Mouse (Mus musculus): ENCODE measurements around the gene Gstp1.
A peak's percentile ranks its signal among the peaks of the same experiment; 100 is the strongest.
"Not testable (repeated sequence)": the region's sequence is repeated elsewhere in the genome, so short reads cannot be mapped to it uniquely, and the experiment has no call there.

Gstp1 gene

GRCm38 (mm10) chr19:4040941-4041340 lies 3.2 kb upstream of the Gstp1 start:
- not testable (repeated sequence) for DNase-seq (ENCODE audit: low read depth, low spot score)

GRCm38 (mm10) chr19:4037154-4037787 lies 514 bp downstream of the Gstp1 start:
- peak; percentile 27 for DNase-seq (ENCODE audit: low read depth, low spot score)

DNA sequence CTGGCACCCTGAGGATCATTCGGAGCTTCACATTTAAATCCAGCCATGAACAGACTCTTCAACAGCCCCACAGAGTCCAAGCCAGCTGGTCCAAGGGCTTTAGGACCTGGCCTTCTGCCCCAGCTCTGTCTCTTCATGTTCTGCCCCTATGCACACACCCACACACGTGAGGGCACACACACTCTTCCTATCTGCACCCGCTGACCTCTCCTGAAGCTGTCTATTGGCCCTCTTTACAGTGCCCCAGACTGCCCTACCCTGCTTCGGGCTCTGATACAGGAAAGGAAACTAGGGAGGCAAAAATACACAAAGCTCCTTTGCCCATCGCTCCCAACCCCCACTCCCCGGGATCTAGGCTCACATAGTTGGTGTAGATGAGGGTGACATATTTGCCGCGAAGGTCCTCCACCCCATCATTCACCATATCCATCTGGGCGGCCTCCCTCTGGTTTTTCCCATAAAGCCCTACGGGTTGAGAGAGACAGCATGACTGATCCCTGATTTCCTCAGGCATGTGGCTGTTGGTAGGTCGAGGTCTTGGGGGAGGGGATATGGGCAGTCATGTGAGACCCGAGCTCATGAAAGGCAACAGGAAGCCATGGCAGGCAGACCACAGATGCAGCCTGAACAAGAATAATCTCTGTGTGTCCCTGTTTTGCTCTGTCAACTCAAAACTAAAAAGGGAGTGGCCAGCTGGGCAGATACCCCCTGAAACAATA lies 1.3 kb downstream of the Gstp1 start:
- peak; percentile 53 for DNase-seq (ENCODE audit: low read depth, low spot score)

DNA sequence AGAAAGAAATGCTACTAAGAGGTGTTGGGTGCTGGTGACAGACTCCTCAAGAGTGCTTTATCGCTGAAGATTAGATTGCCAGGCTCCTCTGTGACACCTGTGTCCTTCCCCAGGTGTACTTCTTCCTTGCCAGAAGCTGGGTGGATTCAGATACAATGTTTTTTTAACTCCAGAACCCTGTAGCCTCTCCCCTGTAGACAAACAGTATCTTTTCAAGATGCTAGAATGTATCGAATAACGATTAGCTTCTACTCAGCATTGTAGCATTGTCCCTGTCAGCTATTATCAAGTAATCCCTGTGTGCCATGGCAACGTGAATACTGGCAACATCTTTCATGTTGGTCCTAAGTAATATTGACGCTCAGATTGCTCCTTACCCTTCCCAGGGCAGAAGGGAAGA lies 4.0 kb downstream of the Gstp1 start:
- no peak for DNase-seq (ENCODE audit: low read depth, low spot score)

DNA sequence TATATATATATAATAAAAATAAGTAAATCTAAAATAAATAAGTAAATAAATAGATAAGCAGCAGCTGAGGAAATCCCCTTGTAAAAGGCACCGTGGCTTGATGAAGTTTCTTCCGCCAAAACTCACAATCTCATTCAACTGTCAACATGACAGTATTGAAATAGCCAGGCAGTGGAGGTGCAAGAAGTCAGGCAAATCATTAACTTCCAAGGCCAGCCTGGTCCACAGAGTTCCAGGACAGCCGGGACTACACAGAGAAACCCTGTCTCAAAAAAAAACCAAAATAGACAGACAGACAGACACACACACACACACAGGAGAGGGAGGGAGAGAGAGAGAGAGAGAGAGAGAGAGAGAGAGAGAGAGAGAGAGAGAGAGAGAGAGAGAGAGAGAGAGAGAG lies 4.5 kb downstream of the Gstp1 start:
- no peak for DNase-seq (ENCODE audit: low read depth, low spot score)

- DNase-seq (ENCODE audit: low read depth, low spot score) = no peak
These were observed 5.1 kb downstream of the Gstp1 start for GRCm38 (mm10) chr19:4032668-4033067.

DNA sequence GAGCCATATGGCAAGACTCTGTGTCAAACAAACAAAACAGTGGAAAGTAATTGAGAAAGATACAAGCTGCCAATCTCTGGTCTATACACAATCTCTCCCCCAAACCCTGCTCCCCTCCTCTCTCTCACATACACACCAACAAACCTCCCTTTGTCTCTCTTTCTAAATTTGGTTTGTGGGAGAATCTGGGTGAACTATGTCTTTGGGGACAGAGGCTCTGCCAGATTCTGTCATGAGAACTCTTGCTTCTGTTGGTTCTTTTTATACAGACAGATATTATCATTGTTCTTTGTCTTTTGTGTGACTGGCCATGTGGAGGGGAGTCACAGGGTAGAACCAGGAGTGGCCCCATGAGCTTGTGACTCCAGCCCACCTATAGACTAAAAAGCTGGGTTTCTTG lies 10.2 kb downstream of the Gstp1 start:
- no peak for DNase-seq (ENCODE audit: low read depth, low spot score)

DNA sequence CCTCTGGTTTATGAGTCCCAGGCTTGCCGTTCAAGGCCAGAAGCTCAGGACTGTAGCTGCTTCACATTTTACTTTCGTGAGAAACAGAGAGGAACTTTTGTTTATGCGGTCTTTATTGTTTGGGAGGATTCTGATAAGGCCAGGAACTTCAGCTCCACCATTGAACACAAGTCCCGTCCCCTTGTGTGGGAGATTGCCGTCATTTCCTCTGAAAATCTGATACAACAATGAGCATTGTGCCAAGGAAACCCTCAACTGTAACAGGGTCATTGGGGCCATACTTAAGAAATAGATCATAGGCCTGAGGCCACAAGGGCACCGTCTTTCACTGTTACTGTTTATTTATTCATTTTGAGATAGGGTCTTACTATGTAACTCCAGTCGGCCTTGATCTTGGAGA lies 14.6 kb downstream of the Gstp1 start:
- DNase-seq (ENCODE audit: low read depth, low spot score) = no peak

- peak; percentile 98 for DNase-seq (ENCODE audit: low read depth, low spot score)
These were observed 18.8 kb downstream of the Gstp1 start for GRCm38 (mm10) chr19:4018743-4019583.

GRCm38 (mm10) chr19:4017921-4018587 lies 19.7 kb downstream of the Gstp1 start:
- DNase-seq (ENCODE audit: low read depth, low spot score) = no peak

DNA sequence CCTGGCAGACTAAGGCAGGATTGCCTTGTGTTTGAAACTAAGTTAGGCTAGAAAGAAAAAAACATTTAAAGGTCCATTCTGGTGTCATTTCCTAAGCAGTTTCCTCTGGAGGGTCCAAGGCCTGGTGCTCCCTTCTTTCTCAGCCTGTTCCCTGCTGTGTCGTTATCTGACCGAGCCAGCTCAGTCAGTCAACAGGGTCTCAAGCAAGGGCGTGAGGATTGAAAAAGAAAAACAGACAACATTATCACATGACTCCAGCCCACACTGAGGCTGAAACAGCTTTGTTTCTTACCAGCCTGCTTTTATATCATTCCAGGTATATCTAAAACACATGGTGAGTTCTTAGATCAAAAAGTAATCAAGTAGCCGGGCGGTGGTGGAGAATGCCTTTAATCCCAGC lies 22.1 kb downstream of the Gstp1 start:
- no peak for DNase-seq (ENCODE audit: low read depth, low spot score)

DNA sequence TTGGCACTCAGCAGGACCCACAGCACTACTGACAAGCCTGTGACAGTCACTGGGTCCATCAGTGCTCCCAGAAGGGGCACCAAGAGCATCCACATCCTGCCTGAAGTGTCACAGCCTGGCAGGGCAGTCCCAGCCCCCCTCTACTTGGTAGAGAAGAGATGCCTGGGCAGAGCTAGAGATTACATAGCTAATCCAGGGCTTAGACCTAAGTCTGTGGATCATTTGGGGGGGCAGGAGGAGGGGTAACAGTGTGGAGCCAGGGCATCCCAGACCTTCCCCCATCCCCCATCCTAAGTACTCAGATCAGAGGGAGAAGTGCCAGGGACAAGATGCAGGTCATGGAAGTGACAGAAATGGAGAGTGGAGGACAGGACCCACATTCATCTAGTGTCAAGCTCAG lies 23.0 kb downstream of the Gstp1 start:
- no peak for DNase-seq (ENCODE audit: low read depth, low spot score)

DNA sequence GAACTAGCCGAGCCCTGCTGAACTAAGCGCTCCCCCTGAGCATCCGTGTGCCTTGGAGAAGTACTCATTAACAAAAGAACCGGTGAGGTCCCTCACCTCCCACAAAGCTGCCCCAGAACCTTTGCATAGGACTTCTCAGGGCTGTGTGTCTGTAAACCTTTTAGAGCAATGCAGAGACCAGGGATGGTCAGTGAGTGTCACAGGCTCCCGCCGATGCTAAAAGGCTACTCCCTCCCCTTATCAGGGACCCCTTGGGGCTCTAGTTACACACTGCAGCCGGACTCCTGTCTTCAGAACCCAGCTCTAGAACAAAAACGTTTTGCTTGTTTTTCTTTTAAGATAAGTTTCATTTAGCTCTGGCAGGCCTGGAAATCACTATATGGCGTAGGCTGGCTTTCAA lies 24.7 kb downstream of the Gstp1 start:
- DNase-seq (ENCODE audit: low read depth, low spot score) = no peak

GRCm38 (mm10) chr19:4012432-4013022 lies 25.3 kb downstream of the Gstp1 start, which contains the start of gene Ndufv1:
Ndufv1 (minus strand) TSS chr19:4012806.
- DNase-seq (ENCODE audit: low read depth, low spot score) = peak; percentile 100

GRCm38 (mm10) chr19:4011086-4011485 lies 26.7 kb downstream of the Gstp1 start:
- no peak for DNase-seq (ENCODE audit: low read depth, low spot score)

DNA sequence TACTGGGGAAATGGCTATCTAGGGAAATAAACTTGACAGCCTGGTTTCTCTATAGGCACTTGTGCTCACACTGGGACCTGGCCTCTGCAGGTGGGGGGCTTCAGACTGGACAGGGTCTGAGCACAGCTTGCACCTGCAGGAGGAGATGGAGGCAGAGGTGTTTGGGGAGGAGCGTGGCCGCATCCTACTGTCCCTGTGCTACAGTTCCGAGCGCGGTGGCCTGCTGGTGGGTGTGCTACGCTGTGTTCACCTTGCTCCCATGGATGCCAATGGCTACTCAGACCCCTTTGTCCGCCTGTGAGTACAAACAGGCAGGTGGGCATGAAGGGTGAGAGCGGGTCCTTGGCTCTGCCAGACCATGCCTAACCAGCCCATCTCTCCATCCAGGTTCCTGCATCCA lies 31.8 kb downstream of the Gstp1 start:
- no peak for DNase-seq (ENCODE audit: low read depth, low spot score)

DNA sequence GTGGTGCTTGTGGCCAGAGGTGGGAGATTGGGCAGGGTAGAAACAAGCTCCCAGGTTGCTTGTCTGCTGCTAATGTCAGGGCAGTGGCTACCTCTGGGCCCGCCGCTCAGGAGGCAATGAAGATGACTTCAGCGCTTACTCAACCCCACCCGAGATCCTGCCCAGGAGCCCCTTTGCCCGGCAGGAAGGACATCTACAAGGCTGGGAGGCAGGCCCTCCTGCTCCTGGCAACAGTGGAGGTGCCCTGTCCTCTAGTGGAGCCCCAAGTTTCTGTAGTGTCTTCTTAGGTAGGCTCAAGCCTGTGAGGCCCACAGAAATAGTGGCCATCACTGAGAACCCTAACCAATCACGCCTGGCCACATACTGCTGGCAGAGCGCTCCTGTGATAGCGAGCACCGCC lies 32.7 kb downstream of the Gstp1 start:
- no peak for DNase-seq (ENCODE audit: low read depth, low spot score)

DNA sequence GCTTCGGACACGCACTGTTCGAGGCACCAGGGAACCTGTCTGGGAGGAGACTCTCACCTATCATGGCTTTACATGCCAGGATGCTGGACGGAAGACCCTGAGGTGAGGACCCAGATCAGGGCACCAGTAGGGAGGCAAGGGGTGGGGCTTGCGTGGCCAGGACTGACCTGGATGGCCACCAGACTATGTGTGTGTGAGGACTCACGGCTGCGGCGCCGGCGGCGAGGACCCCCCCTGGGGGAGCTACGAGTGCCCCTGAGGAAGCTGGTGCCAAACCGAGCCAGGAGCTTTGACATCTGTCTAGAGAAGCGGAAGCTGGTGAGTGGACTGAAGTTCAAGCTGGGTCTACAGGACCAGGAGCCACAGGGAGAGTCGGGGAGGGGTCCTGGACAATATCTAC lies 33.5 kb downstream of the Gstp1 start:
- no peak for DNase-seq (ENCODE audit: low read depth, low spot score)

- no peak for DNase-seq (ENCODE audit: low read depth, low spot score)
These were observed 34.1 kb downstream of the Gstp1 start for GRCm38 (mm10) chr19:4003641-4004040.

DNA sequence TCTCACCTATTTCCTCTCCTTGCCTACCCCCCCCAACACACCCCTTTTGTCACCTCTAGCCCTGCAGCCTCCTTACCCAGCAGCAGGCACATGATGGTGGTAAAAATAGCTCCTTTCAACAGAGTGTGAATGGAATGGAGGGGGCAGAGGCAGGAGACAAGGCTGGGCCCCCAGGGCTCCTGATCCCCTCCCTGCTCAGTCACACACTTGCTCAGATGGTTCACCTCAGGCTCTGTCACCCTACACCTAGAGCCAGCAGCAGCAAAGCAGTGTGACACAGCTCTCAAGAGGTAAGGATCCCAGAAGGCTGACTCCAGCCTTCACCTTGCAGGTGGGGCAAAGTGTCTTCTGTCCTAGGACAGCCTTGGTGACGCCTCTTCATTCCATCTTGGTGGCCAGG lies 34.7 kb downstream of the Gstp1 start, which contains the start of gene Doc2g:
Doc2g (plus strand) TSS at position 202 of the 400 bp plus-strand sequence.
- DNase-seq (ENCODE audit: low read depth, low spot score) = no peak

DNA sequence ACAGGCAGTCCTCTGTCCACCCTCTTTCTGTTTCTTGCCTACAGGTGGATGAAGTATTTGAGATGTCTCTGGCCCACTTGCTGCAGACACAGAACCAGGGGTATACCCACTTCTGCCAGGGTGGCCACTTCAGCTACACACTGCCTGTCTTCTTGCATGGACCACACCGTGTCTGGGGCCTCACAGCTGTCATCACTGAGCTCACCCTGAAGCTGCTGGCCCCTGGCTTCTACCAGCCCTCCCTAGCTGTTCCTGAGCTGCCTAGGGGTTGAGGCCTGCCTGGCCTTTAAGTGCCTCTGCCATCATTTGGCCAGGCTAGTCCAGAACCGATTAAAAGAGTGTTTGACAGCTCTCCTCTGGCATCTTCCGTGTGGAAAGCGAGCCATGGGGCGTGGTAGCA lies 36.0 kb downstream of the Gstp1 start:
- no peak for DNase-seq (ENCODE audit: low read depth, low spot score)
